Mouse (Mus musculus): ENCODE data around the gene Sh2d6. TPM values are rescaled to one million over a fixed set of nuclear protein-coding genes. Genes with fewer than 3 reads are reported as not detected.
A peak's percentile ranks its signal among the peaks of the same experiment; 100 is the strongest.

Sh2d6 gene
- polyA plus RNA-seq, 1 experiment: 0.79 TPM

DNA sequence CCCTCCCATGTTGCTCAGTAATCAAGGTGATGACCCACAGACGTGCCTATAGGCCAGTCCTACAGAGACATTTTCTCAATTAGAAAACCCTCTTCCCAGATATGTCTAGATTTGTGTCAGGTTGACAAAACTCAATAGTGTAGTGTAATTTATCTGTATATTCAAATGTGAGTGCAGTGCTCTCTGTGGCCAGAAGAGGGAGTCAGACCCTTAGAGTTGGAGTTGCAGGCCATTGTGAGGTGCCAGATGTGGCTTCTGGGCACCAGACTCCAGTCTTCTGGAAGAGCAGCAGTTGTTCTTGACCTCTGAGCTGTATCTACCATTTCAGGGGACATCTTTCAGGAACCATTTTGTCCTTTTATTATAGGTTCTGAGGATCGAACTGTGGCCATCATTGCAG is 25.6 kb upstream of the Sh2d6 start:
- no peaks in the 10 kb centered on the region for H3K4me1 ChIP-seq (ENCODE audit: control insufficient read depth, insufficient read depth, low read length)
- no peaks in the 10 kb centered on the region for H3K27me3 ChIP-seq (ENCODE audit: control insufficient read depth, insufficient read depth, low read length)
- H3K4me3 ChIP-seq (replicated peaks; ENCODE audit: insufficient read depth, low read depth, low read length): no peak overlapping the region
- no peak overlapping the region for H3K27ac ChIP-seq (ENCODE audit: insufficient read depth, low read length)
- DNase-seq: no peak
- TF ChIP-seq CTCF (IDR thresholded peaks at IDR 0.05; ENCODE audit: borderline replicate concordance, insufficient read depth, low read depth, low read length) (no peak), POLR2A (IDR thresholded peaks at IDR 0.05; ENCODE audit: borderline replicate concordance, insufficient read depth, low read length) (no peak)
- WGBS: 93% methylated on average over 2 of the region's 2 CpGs

DNA sequence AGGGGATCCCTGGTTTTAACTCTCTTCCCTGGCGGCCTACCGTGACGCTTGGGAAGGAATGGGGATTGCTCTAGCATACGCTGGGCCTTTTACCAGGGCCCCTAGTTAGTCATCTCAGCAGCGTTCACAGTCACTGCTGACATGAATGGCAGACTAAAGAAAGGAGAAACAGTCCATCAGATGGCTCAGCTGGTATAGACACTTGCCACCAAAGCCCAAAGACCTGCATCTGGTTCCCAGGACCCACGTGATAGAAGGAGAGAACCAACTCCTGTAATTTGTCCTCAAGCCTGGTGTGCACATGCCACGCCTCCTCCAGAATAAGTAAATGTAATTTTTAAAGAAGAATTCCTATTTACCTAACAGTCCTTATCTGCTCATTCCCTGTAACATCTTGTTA is 23.9 kb upstream of the Sh2d6 start:
- DNase-seq: no peak

DNA sequence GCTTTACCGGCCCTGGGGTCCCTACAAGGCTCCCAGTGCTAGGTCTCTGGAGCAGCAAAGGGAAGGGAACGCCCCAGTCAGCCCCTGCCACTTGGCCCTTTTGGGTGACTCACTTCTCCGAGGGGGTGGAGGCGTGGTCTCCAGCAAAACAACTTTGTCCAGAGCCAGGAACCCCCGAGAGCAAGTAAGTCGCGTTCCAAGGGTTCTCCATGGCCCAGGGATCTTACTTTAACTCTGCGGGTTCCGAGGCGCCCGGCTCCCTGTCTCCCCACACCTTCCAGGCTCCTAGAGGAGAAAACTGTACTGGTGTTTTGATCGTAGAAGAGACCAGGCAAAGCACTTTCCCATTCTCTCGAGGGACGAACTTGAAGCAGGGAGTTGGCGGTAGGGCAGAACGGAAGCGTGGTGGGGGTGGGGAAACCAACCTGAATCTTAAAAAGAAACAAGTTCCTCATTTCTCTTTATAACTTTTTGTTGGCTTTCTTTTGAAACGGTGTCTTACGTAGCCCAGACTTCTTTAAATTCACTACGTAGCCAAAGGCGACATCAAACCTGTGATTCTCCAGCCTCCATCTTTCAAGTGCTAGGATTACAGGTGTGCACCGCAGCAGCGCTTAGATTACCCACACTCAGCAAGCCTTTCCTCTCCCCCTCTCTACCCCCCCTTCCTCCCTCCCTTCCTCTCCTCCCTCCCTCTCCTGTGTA is 22.9 kb upstream of the Sh2d6 start, which contains the start of gene Capg:
TSS of gene Capg (plus strand) at position 109 of the 705 bp plus-strand sequence.
- no peaks in the 10 kb centered on the region for H3K27me3 ChIP-seq (ENCODE audit: control insufficient read depth, insufficient read depth, low read length)
- 0 out of 2 replicates have a peak within 1 kb of the TSS, but pooled peaks have one; percentile 3 for H3K27ac ChIP-seq (ENCODE audit: insufficient read depth, low read length)
- H3K4me3 ChIP-seq (replicated peaks; ENCODE audit: insufficient read depth, low read depth, low read length): no peak within 1 kb of the TSS
- TF ChIP-seq CTCF (IDR thresholded peaks at IDR 0.05; ENCODE audit: borderline replicate concordance, insufficient read depth, low read depth, low read length): no peak
- no peak for TF ChIP-seq POLR2A (IDR thresholded peaks at IDR 0.05; ENCODE audit: borderline replicate concordance, insufficient read depth, low read length)
- DNase-seq: no peak
- no peaks in the 10 kb centered on the region for H3K4me1 ChIP-seq (ENCODE audit: control insufficient read depth, insufficient read depth, low read length)
- WGBS: 20% methylated on average over 23 of the region's 23 CpGs

More for the DNA sequence above, 23.9 kb upstream of the Sh2d6 start:
- Histone ChIP-seq H3K4me1 (ENCODE audit: control insufficient read depth, insufficient read depth, low read length) (no peaks in the 10 kb centered on the region), H3K27me3 (ENCODE audit: control insufficient read depth, insufficient read depth, low read length) (no peaks in the 10 kb centered on the region), H3K4me3 (replicated peaks; ENCODE audit: insufficient read depth, low read depth, low read length) (no peak overlapping the region), H3K27ac (ENCODE audit: insufficient read depth, low read length) (no peak overlapping the region)
- no peak for TF ChIP-seq CTCF (IDR thresholded peaks at IDR 0.05; ENCODE audit: borderline replicate concordance, insufficient read depth, low read depth, low read length)
- TF ChIP-seq POLR2A (IDR thresholded peaks at IDR 0.05; ENCODE audit: borderline replicate concordance, insufficient read depth, low read length): no peak
- WGBS: 64% methylated on average over 7 of the region's 7 CpGs

DNA sequence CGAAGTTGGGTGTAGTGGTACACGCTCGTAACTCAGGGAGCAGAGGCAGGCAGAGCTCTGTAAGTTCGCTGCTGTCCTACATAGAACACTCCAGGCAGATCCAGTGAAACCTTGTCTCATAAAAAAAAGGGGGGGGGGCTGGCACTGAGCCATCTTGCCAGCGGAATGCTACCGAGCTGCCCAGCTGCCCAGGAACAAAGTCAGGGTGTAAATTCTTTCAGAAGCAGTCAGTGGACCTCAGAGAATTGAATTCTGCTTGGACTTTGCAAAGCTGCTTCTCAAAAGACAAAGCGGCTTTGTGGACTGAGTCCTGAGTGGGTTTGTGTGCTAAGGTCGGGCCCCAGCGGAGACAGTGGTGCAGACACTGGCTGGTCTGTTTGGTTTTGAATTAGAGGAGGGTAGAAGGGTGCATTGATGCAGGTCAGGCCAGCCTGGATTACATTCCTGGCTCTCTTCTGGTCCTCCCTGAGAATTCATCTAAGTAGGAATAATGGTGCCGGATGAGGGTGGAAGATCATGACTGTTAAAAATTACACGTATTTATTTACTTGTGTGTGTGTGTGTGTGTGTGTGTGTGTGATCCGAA is 21.9 kb upstream of the Sh2d6 start:
- Histone ChIP-seq H3K4me1 (ENCODE audit: control insufficient read depth, insufficient read depth, low read length) (no peaks in the 10 kb centered on the region), H3K27ac (ENCODE audit: insufficient read depth, low read length) (0 out of 2 replicates have a peak overlapping the region, but pooled peaks have one; percentile 3), H3K27me3 (ENCODE audit: control insufficient read depth, insufficient read depth, low read length) (no peaks in the 10 kb centered on the region), H3K4me3 (replicated peaks; ENCODE audit: insufficient read depth, low read depth, low read length) (no peak overlapping the region)
- TF ChIP-seq POLR2A (IDR thresholded peaks at IDR 0.05; ENCODE audit: borderline replicate concordance, insufficient read depth, low read length) (no peak), CTCF (IDR thresholded peaks at IDR 0.05; ENCODE audit: borderline replicate concordance, insufficient read depth, low read depth, low read length) (no peak)
- DNase-seq: no peak
- 59% methylated on average over 12 of the region's 12 CpGs for WGBS

DNA sequence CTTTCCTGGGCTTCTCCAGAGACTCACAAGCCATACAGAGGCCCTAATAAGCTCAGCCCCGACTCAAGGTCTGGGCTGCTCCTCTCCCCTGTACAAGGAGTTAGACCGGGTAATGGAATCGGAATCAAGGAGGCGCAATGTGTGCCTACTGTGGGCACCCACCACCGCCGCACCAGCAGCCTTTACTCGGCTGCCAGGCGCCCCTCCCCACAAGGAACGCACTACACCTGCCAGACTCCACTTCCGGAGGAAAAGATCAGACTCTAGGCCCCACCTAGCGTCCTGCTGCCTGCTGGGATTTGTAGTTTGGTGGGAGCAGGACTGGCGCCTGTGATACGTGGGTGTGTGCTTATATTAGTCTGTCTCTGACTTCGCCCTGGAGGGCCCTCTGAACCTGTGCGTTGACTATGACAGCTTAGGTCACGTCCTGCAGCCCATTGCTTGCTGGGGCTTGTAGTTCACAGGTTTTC is 17.1 kb upstream of the Sh2d6 start:
- peak; percentile 91 to 97 for DNase-seq

DNA sequence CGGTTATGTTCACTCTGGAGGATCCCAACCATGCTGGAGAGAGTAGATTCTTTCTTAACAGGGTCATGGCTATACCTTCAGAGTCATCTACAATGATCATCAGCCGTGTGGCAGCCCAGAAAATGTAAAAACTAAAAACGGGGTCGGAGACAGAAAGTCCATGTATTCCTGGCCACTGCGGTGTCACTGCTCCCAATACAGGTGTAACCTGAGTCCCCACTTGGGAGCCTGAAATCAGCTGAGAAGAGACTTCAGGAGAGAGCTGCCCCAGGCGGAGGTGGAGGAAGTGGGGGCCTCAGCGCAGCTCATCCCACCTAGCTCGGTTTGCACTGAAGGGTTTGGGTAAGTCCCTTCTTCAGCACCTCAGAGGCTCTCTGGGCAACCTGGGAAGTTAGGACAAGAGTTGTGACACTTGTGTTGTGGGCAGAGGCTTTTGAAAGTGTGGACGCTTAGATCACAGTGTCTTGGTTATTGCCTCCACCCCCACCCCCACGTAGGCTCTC is 16.5 kb upstream of the Sh2d6 start:
- Histone ChIP-seq H3K4me3 (replicated peaks; ENCODE audit: insufficient read depth, low read depth, low read length) (peak overlapping the region; percentile 73), H3K27me3 (ENCODE audit: control insufficient read depth, insufficient read depth, low read length) (no peaks in the 10 kb centered on the region), H3K4me1 (ENCODE audit: control insufficient read depth, insufficient read depth, low read length) (no peaks in the 10 kb centered on the region), H3K27ac (ENCODE audit: insufficient read depth, low read length) (peak overlapping the region; percentile 82)
- WGBS: 61% methylated on average over 10 of the region's 10 CpGs
- TF ChIP-seq POLR2A (IDR thresholded peaks at IDR 0.05; ENCODE audit: borderline replicate concordance, insufficient read depth, low read length) (no peak), CTCF (IDR thresholded peaks at IDR 0.05; ENCODE audit: borderline replicate concordance, insufficient read depth, low read depth, low read length) (no peak)
- DNase-seq: peak in 1 of 2 experiments; percentile 37

More for the DNA sequence above, 17.1 kb upstream of the Sh2d6 start:
- 2% methylated on average over 16 of the region's 16 CpGs for WGBS
- peak overlapping the region; percentile 73 for H3K4me3 ChIP-seq (replicated peaks; ENCODE audit: insufficient read depth, low read depth, low read length)
- H3K27ac ChIP-seq (ENCODE audit: insufficient read depth, low read length): peak overlapping the region; percentile 82
- no peaks in the 10 kb centered on the region for H3K27me3 ChIP-seq (ENCODE audit: control insufficient read depth, insufficient read depth, low read length)
- TF ChIP-seq CTCF (IDR thresholded peaks at IDR 0.05; ENCODE audit: borderline replicate concordance, insufficient read depth, low read depth, low read length) (no peak), POLR2A (IDR thresholded peaks at IDR 0.05; ENCODE audit: borderline replicate concordance, insufficient read depth, low read length) (peak; percentile 92)
- H3K4me1 ChIP-seq (ENCODE audit: control insufficient read depth, insufficient read depth, low read length): no peaks in the 10 kb centered on the region

DNA sequence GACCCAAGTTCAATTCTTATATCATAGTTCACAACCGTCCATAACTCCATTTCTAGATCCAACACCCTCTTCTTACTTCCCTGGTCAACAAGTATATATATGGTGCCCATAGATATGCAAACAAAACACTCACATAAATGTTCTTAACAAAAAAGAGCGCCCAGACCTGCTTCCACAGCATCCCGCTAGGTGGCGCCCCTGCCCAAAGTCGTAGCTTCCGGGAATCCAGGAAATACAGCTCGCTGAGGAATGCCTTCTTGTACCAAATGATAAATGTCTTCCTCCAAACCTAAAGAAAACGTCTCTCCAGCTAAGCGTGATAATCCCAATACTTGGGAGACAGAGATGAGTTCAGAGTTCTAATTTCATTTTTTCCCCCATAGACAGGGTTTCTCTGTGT is 13.7 kb upstream of the Sh2d6 start:
- no peak overlapping the region for H3K4me3 ChIP-seq (replicated peaks; ENCODE audit: insufficient read depth, low read depth, low read length)
- H3K27me3 ChIP-seq (ENCODE audit: control insufficient read depth, insufficient read depth, low read length): no peaks in the 10 kb centered on the region
- H3K4me1 ChIP-seq (ENCODE audit: control insufficient read depth, insufficient read depth, low read length): no peaks in the 10 kb centered on the region
- no peak overlapping the region for H3K27ac ChIP-seq (ENCODE audit: insufficient read depth, low read length)
- DNase-seq: peak; percentile 65 to 79
- TF ChIP-seq POLR2A (IDR thresholded peaks at IDR 0.05; ENCODE audit: borderline replicate concordance, insufficient read depth, low read length): no peak
- peak; percentile 75; the same call in 1 of the 2 replicates for TF ChIP-seq CTCF (IDR thresholded peaks at IDR 0.05; ENCODE audit: borderline replicate concordance, insufficient read depth, low read depth, low read length)
- WGBS: 5% methylated on average over 9 of the region's 9 CpGs
